Mouse (Mus musculus) hindbrain, embryonic 15.5 days (tissue): ENCODE measurements at regions not wholly inside any gene's neighbourhood (a gene's known extent, or its start where the extent isn't known, plus 50 kb on each side); places are given as distances from the start of the nearest gene placed in this dataset.
"Not testable (repeated sequence)": the region's sequence is repeated elsewhere in the genome, so short reads cannot be mapped to it uniquely, and the experiment has no call there.

ENCODE experiments used
- ATAC-seq: fragments of 200-750 bp; cut with Nextera tagmentation; 2 replicates; pipeline ENCODE4 v1.8.0; 2017; ENCODE audit warnings: low read depth, moderate number of reproducible peaks, moderate TSS enrichment; ENCODE audit not compliant: low FRiP score
- H3K27ac ChIP-seq: fragments of 300-500 bp; sonication (generic); replicated peaks from 2 replicates; pipeline ENCODE4 v1.5.1; 2015; ENCODE audit warnings: mild to moderate bottlenecking, inconsistent platforms
- H3K27me3 ChIP-seq: fragments of 300-500 bp; sonication (generic); 2 replicates; pipeline ENCODE4 v1.6.1; 2015; ENCODE audit warnings: control low read depth, inconsistent platforms
- H3K36me3 ChIP-seq: fragments of 300-500 bp; sonication (generic); 2 replicates; pipeline ENCODE4 v1.6.1; 2015; ENCODE audit warnings: control low read depth, inconsistent platforms
- H3K4me1 ChIP-seq: fragments of 300-500 bp; sonication (generic); replicated peaks from 2 replicates; pipeline ENCODE4 v1.6.1; 2015; ENCODE audit warnings: control low read depth, inconsistent platforms
- H3K4me2 ChIP-seq: fragments of 300-500 bp; sonication (generic); 2 replicates; pipeline ENCODE4 v1.6.1; 2015; ENCODE audit warnings: moderate library complexity, mild to moderate bottlenecking, inconsistent platforms
- H3K4me3 ChIP-seq: fragments of 300-500 bp; sonication (generic); 2 replicates; pipeline ENCODE4 v1.5.1; 2015; ENCODE audit warnings: mild to moderate bottlenecking, inconsistent platforms
- H3K9ac ChIP-seq: fragments of 300-500 bp; sonication (generic); 2 replicates; pipeline ENCODE4 v1.6.1; 2015; ENCODE audit warnings: inconsistent platforms
- H3K9me3 ChIP-seq: fragments of 300-500 bp; sonication (generic); 2 replicates; pipeline ENCODE4 v1.6.1; 2016; ENCODE audit warnings: control low read depth, inconsistent platforms
- WGBS: fragments of 180-500 bp; shearing (Covaris S2); methylation state at CpG from one replicate; pipeline ENCODE4 v1.1.7; 2015; 5-methylcytosine and 5-hydroxymethylcytosine counted together

- no peak overlapping the region for H3K9ac ChIP-seq
Observed at GRCm38 (mm10) chrX:94865531-94866502, 141.4 kb downstream of the Zxdb start.

GRCm38 (mm10) chrX:94883547-94883946 is 142.9 kb downstream of the Spin4 start:
- H3K27ac ChIP-seq, H3K4me3 ChIP-seq, H3K9me3 ChIP-seq, ATAC-seq, H3K4me2 ChIP-seq, H3K36me3 ChIP-seq, H3K9ac ChIP-seq, H3K4me1 ChIP-seq, H3K27me3 ChIP-seq: not testable (repeated sequence)
- 95% methylated on average over 2 of the region's 2 CpGs for WGBS

More at GRCm38 (mm10) chrX:94865531-94866502, 141.4 kb downstream of the Zxdb start:
- peak; percentile 98 for ATAC-seq
- H3K27ac ChIP-seq: no peak overlapping the region
- H3K4me3 ChIP-seq: peak overlapping the region; percentile 33
- H3K4me1 ChIP-seq: no peaks in the 10 kb centered on the region
- no peaks in the 10 kb centered on the region for H3K36me3 ChIP-seq
- no peaks in the 10 kb centered on the region for H3K9me3 ChIP-seq
- no peaks in the 10 kb centered on the region for H3K27me3 ChIP-seq
- peak overlapping the region; percentile 57 for H3K4me2 ChIP-seq
- WGBS: 14% methylated on average over 18 of the region's 18 CpGs
